ENCODE assay signal across 8 mouse cellular contexts in the genomic region with DNA sequence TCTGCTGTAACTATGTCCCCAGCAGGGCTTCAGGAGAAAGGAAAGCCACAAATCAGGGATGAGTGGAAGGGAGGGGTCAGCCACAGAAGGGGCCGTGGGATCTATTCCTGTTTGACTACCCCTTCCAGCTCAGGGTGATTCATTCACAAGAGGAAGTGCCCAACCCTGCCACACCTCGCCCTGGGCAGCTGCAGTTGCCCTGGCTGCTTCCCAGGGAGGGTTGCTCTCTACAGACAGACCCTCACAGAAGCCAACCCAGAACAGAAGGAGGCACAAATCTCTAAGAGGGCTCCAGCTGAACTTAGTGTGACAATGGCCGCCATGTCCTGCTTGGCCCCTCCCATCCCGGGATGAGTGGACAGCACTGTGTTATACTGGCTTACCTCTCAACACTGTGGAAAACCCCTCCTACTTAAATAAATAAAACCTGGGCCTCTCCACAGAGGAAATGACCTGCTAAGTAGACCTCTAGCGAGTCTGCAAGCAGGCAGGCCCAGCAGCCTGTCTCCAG. TPM values are rescaled to one million over a fixed set of nuclear protein-coding genes. Genes with fewer than 3 reads are reported as not detected.
DNase-seq lines count a peak whose midpoint lies in the region; ATAC-seq and TF ChIP-seq lines count a peak whose summit lies in the region.

No protein-coding gene starts in this region.

- H3K4me3 ChIP-seq in kidney, postnatal 0 days (replicated peaks; ENCODE audit: low read depth, low read length) = no peak overlapping the region

- peaks cover 12% of the 10 kb centered on the region; the same call in 1 of the 2 replicates for H3K4me1 ChIP-seq in kidney, postnatal 0 days (replicated peaks; ENCODE audit: insufficient read depth, low read length)

- peak; percentile 33 to 36 for DNase-seq in heart, adult 18-20 months
- no peak for DNase-seq in heart, postnatal 4 days
- DNase-seq in MN1 (ENCODE audit: low spot score) = peak; percentile 56
- DNase-seq in kidney, postnatal 0 days (ENCODE audit: low spot score) = peak; percentile 65
- DNase-seq in lung, postnatal 25 days (ENCODE audit: low spot score) = peak; percentile 72
- no peak for DNase-seq in embryo, embryonic 9.5 days (ENCODE audit: extremely low spot score)
- DNase-seq in adrenal gland, adult 18-20 months (ENCODE audit: low spot score in 2 of 2) = no peak
- no peak for DNase-seq in cerebellum, adult 11-12 months

- H3K9me3 ChIP-seq in kidney, postnatal 0 days (replicated peaks; ENCODE audit: low read length) = no peaks in the 10 kb centered on the region

- H3K36me3 ChIP-seq in kidney, postnatal 0 days (ENCODE audit: insufficient read depth, low read length) = peaks cover 6% of the 10 kb centered on the region; the same call in 1 of the 2 replicates

- no peak overlapping the region for H3K4me2 ChIP-seq in kidney, postnatal 0 days (ENCODE audit: low read length)

- no peaks in the 10 kb centered on the region for H3K27me3 ChIP-seq in kidney, postnatal 0 days (ENCODE audit: insufficient read depth, low read length)

- ATAC-seq in kidney, postnatal 0 days (replicated peaks; ENCODE audit: low FRiP score, low read depth) = peak; percentile 11; the same call in 1 of the 2 replicates

- WGBS in kidney, postnatal 0 days = 51% methylated on average over 5 of the region's 5 CpGs

- peak overlapping the region; percentile 88 for H3K27ac ChIP-seq in kidney, postnatal 0 days

- H3K9ac ChIP-seq in kidney, postnatal 0 days (ENCODE audit: low read depth, low read length) = no peak overlapping the region

- no peak for TF ChIP-seq CTCF in kidney, postnatal 0 days (IDR thresholded peaks at IDR 0.05; ENCODE audit: low read depth)

RNA-seq across cellular contexts. Expression of a gene that starts 28.5 kb away (rescaled TPM):
- 10 to 100 TPM; 17.2 to 17.3 TPM for total RNA-seq in heart, adult 18-20 months (2021)
- 10 to 100 TPM; 23.1 to 26.3 TPM for total RNA-seq in heart, postnatal 4 days (2021)
- polyA plus RNA-seq in kidney, postnatal 0 days (2015; fragmentation: Nextera tagmentation; extraction: Ambion mirVana) = 31.5 and 33.9 TPM in 2 replicates
- 1 to 10 TPM; 8.8 to 9.3 TPM for total RNA-seq in adrenal gland, adult 18-20 months (2021)

RNA-seq across cellular contexts. Expression of a gene that starts 44.6 kb away (rescaled TPM):
- 10 to 100 TPM; 45.5 to 48.7 TPM for total RNA-seq in heart, adult 18-20 months (2021)
- total RNA-seq in heart, postnatal 4 days (2021) = 10 to 100 TPM; 91.0 to 95.1 TPM
- polyA plus RNA-seq in kidney, postnatal 0 days (2015; fragmentation: Nextera tagmentation; extraction: Ambion mirVana) = 4.1 TPM in 2 replicates
- total RNA-seq in adrenal gland, adult 18-20 months (2021) = 100 to 1,000 TPM in 1 of 2 experiments, 10 to 100 TPM in 1; 55.1 to 103 TPM

Comparison
In these comparisons a context has a peak if more than half of its experiments do, and no peak if none do; other contexts are left out.
1. DNase-seq: peak in heart, adult 18-20 months (2 of 2), MN1 (single experiment), kidney, postnatal 0 days (single experiment) and lung, postnatal 25 days (single experiment); none in heart, postnatal 4 days (single experiment), embryo, embryonic 9.5 days (single experiment), adrenal gland, adult 18-20 months (0 of 2) and cerebellum, adult 11-12 months (single experiment).